Mouse (Mus musculus) lung, embryonic 15.5 days (tissue): Measurements from ENCODE around the gene Zbtb2. TPM values are rescaled to one million over a fixed set of nuclear protein-coding genes. Genes with fewer than 3 reads are reported as not detected.

Experiments used
- ATAC-seq: fragments of 200-750 bp; cut with Nextera tagmentation; 2 replicates; pipeline ENCODE4 v1.8.0; 2017; ENCODE audit warnings: moderate number of reproducible peaks, borderline replicate concordance; ENCODE audit not compliant: low FRiP score, low TSS enrichment; ENCODE audit errors: extremely low read depth
- H3K27ac ChIP-seq: fragments of 300-500 bp; sonication (generic); 2 replicates; pipeline ENCODE4 v1.5.1; 2015; ENCODE audit warnings: moderate library complexity, mild to moderate bottlenecking, inconsistent platforms
- H3K27me3 ChIP-seq: fragments of 300-500 bp; sonication (generic); 2 replicates; pipeline ENCODE4 v1.6.1; 2015; ENCODE audit warnings: inconsistent platforms
- H3K36me3 ChIP-seq: fragments of 300-500 bp; sonication (generic); 2 replicates; pipeline ENCODE4 v1.6.1; 2015; ENCODE audit warnings: inconsistent platforms
- H3K4me1 ChIP-seq: fragments of 300-500 bp; sonication (generic); 2 replicates; pipeline ENCODE4 v1.6.1; 2015; ENCODE audit warnings: inconsistent platforms
- H3K4me2 ChIP-seq: fragments of 300-500 bp; sonication (generic); 2 replicates; pipeline ENCODE4 v1.6.1; 2015; ENCODE audit warnings: inconsistent platforms, mild to moderate bottlenecking, moderate library complexity
- H3K4me3 ChIP-seq: fragments of 300-500 bp; sonication (generic); 2 replicates; pipeline ENCODE4 v1.5.1; 2015; ENCODE audit warnings: mild to moderate bottlenecking, inconsistent platforms
- H3K9ac ChIP-seq: fragments of 300-500 bp; sonication (generic); 2 replicates; pipeline ENCODE4 v1.6.1; 2015; ENCODE audit warnings: inconsistent platforms
- H3K9me3 ChIP-seq: fragments of 300-500 bp; sonication (generic); 2 replicates; pipeline ENCODE4 v1.6.1; 2016; ENCODE audit warnings: inconsistent platforms
- WGBS: fragments of 180-500 bp; shearing (Covaris S2); methylation state at CpG from one replicate; pipeline ENCODE4 v1.1.7; 2015; 5-methylcytosine and 5-hydroxymethylcytosine counted together
- polyA plus RNA-seq: library from polyadenylated mRNA; unstranded; fragments of >200 nt; fragmentation: Nextera tagmentation; extraction: Ambion mirVana; gene quantifications from 2 replicates; pipeline ENCODE4 v1.2.1, GENCODE M21; 2015

The Zbtb2 gene
- polyA plus RNA-seq, 1 experiment from 2014 or later, result 15.5 TPM

DNA sequence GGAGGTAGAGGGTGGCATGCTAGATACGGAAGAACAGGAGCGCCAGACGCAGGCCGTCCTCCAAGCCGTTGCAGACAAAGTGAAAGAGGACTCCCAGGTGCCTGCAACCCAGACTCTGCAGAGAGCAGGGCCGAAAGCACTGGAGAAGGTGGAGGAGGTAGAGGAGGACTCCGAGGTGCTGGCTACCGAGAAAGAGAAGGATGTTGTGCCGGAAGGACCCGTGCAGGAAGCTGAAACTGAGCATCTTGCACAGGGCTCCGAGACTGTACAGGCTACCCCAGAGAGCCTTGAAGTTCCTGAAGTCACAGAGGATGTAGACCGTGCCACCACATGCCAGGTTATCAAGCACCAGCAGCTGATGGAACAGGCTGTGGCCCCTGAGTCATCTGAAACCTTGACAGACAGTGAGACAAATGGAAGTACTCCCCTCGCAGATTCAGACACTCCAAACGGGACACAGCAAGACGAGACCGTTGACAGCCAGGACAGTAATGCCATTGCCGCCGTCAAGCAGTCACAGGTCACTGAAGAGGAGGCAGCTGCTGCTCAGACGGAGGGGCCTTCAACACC, 31.9 kb downstream of the Zbtb2 start:
- no peak overlapping the region for H3K4me3 ChIP-seq
- no peaks in the 10 kb centered on the region for H3K9me3 ChIP-seq
- WGBS, result 81% methylated on average over 19 of the region's 19 CpGs
- H3K4me2 ChIP-seq, result no peak overlapping the region
- H3K27ac ChIP-seq, result no peak overlapping the region
- no peaks in the 10 kb centered on the region for H3K4me1 ChIP-seq
- no peak for ATAC-seq
- peaks cover 53% of the 10 kb centered on the region for H3K36me3 ChIP-seq
- no peaks in the 10 kb centered on the region for H3K27me3 ChIP-seq
- H3K9ac ChIP-seq, result no peak overlapping the region

DNA sequence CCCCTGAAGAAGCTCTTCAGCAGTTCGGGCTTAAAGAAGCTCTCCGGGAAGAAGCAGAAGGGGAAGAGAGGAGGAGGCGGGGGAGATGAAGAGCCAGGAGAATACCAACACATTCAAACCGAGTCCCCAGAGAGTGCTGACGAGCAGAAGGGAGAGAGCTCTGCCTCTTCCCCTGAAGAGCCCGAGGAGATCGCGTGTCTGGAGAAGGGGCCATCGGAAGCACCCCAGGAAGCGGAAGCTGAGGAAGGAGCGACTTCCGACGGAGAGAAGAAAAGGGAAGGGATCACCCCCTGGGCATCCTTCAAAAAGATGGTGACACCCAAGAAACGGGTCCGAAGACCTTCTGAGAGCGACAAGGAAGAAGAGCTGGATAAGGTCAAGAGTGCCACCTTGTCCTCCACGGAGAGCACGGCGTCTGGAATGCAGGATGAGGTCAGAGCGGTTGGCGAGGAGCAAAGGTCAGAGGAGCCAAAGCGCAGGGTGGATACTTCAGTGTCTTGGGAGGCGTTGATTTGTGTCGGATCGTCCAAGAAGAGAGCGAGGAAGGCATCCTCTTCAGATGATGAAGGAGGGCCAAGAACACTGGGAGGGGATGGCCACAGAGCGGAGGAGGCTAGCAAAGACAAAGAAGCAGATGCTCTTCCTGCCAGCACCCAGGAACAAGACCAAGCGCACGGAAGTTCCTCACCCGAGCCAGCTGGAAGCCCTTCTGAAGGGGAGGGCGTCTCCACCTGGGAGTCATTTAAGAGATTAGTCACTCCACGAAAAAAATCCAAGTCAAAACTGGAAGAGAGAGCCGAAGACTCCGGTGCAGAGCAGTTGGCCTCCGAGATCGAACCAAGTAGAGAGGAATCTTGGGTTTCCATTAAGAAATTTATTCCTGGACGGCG, 33.3 kb downstream of the Zbtb2 start:
- H3K4me1 ChIP-seq, result no peaks in the 10 kb centered on the region
- no peaks in the 10 kb centered on the region for H3K9me3 ChIP-seq
- ATAC-seq, result no peak
- H3K4me3 ChIP-seq, result no peak overlapping the region
- peaks cover 47% of the 10 kb centered on the region for H3K36me3 ChIP-seq
- H3K27ac ChIP-seq, result no peak overlapping the region
- H3K9ac ChIP-seq, result no peak overlapping the region
- 77% methylated on average over 38 of the region's 38 CpGs for WGBS
- no peak overlapping the region for H3K4me2 ChIP-seq
- no peaks in the 10 kb centered on the region for H3K27me3 ChIP-seq

DNA sequence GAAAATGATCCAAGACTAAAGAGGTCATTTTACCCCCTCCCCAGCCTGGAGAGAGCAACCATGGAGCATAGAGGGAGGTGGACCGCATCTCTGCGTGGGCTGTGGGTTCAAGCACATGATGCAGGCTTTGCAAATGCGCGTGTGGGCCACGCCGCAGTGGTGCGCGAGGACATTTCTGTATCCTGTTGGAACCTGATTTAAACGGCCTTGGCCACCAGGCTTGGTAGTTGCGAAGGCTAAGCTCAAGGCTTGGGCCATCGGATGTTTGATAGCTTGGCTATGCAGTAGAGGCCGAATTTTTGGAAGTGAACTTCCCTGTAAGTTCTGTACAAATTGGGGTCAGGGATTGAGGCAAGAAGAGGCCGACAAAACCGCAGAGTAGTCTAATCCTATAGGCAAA, 40.3 kb downstream of the Zbtb2 start:
- no peak overlapping the region for H3K4me3 ChIP-seq
- no peak overlapping the region for H3K9ac ChIP-seq
- no peak overlapping the region for H3K4me2 ChIP-seq
- WGBS, result 95% methylated on average over 14 of the region's 14 CpGs
- no peaks in the 10 kb centered on the region for H3K27me3 ChIP-seq
- ATAC-seq, result no peak
- no peak overlapping the region for H3K27ac ChIP-seq
- peaks cover 10% of the 10 kb centered on the region; the same call in 1 of the 2 replicates for H3K4me1 ChIP-seq
- no peaks in the 10 kb centered on the region for H3K9me3 ChIP-seq
- H3K36me3 ChIP-seq, result no peaks in the 10 kb centered on the region

DNA sequence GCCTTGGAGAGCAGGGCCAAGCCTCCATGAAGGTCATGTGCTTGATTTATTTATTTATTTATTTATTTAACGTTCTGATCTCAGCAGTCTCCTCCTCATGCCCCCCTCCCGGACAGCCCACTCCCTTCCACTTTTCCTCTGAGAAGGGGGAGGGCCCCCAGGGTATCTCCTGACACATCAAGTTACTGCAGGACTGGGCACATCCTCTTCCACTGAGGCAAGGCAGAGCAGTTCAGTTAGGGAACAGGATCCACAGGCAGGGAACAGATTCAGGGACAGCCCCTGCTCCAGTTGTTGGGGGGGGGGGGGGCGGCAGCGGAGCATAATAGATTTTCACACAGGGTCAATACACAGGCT, 40.8 kb downstream of the Zbtb2 start:
- 56% methylated on average over 4 of the region's 4 CpGs for WGBS
- Histone ChIP-seq H3K36me3 (no peaks in the 10 kb centered on the region), H3K9ac (no peak overlapping the region), H3K4me3 (peak overlapping the region; percentile 37; the same call in 1 of the 2 replicates), H3K27me3 (no peaks in the 10 kb centered on the region), H3K9me3 (no peaks in the 10 kb centered on the region), H3K4me2 (peak overlapping the region; percentile 69; the same call in 1 of the 2 replicates), H3K27ac (no peak overlapping the region), H3K4me1 (peaks cover 10% of the 10 kb centered on the region; the same call in 1 of the 2 replicates)
- ATAC-seq, result peak; percentile 67

DNA sequence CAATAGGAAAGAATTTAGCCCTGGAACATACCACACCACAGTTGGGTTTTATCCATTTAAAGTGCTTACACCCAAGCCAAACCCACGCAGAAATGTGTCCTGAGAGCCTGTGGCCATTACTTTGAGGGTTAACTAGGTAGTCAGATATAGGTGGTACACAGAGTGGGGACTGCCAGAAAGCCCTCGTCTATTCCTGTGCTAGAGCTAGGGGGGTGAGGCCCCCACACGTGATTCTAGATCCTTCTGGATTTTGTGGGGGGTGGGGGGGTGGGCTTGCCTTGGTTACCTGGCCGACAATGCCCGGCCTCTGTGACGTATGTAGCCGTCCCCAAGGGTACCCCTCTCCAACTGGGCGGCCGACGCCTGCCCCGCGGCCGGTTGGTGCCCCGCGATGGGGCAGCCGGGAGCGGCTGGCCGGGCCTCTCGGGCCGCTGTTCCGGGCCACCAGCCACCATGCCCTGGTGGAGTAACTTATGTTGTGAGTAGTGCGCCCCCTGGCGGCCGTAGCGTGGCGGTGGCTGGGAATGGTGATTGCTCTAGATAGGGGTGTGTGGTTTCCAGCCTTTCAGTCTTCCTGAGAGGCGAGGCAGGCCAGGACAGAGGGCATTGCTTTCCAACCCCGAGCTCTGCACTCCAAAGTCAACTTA, 41.3 kb downstream of the Zbtb2 start:
- WGBS, result 5% methylated on average over 28 of the region's 28 CpGs
- ATAC-seq, result peak; percentile 88
- H3K36me3 ChIP-seq, result no peaks in the 10 kb centered on the region
- H3K4me3 ChIP-seq, result peak overlapping the region; percentile 37
- peaks cover 10% of the 10 kb centered on the region; the same call in 1 of the 2 replicates for H3K4me1 ChIP-seq
- no peaks in the 10 kb centered on the region for H3K27me3 ChIP-seq
- H3K9ac ChIP-seq, result peak overlapping the region; percentile 34; the same call in 1 of the 2 replicates
- H3K4me2 ChIP-seq, result peak overlapping the region; percentile 69
- H3K9me3 ChIP-seq, result no peaks in the 10 kb centered on the region
- H3K27ac ChIP-seq, result no peak overlapping the region

DNA sequence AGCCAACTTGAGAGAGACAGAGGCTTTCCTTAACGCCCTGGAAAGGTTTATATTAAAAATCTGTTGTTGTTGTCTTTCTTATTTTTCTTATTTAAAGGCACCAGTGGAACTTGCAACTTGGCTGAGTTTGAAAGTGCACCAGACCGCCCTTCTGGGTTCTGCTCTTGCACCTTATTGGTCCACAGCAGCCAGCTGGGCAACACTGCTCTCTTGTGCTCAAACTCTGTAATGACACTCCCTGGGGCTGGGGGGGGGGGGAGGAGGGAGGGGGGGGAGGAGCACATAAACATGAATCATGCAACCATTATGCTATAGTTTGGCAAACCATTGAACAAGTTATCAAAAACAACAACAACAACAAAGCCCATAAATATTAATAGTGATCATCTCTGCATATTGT, 46.5 kb downstream of the Zbtb2 start:
- no peaks in the 10 kb centered on the region for H3K36me3 ChIP-seq
- no peak overlapping the region for H3K4me2 ChIP-seq
- H3K9ac ChIP-seq, result no peak overlapping the region
- no peak overlapping the region for H3K4me3 ChIP-seq
- H3K27me3 ChIP-seq, result no peaks in the 10 kb centered on the region
- ATAC-seq, result 0 out of 2 replicates have a peak, but pooled peaks have one; percentile 41
- H3K9me3 ChIP-seq, result no peaks in the 10 kb centered on the region
- no peak overlapping the region for H3K27ac ChIP-seq
- H3K4me1 ChIP-seq, result peaks cover 28% of the 10 kb centered on the region
- WGBS, result 5% methylated on average over 2 of the region's 2 CpGs

DNA sequence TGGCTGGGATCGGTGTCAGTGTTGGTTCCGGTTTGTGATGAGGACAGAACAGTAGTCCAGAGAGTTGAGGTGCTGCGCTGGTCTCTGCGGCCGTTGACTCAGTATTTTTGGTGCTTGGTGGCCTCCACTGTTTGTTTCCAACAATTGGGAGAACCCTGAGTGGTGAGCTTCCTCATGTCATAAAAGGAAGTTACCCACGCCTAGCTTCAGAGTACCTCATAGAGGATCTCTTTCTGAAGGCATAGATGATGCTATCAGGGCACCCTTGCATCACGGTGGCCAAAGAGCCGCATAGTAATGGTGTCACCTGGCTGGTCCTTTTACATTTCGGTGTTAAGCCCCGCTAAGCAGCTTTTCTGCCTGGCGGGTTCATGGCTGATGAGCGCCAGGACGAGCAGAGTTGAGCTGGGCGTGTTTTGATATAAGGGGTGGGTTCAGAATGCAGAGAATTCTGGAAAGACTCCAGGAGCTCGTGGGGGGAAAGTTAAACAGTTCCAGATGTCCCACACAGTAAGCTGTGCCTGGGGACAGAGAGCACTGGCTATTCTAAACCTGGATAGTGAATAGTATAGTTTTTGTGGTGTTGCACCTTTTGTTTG, 48.9 kb downstream of the Zbtb2 start:
- Histone ChIP-seq H3K4me1 (peaks cover 32% of the 10 kb centered on the region), H3K27ac (peak overlapping the region; percentile 59; the same call in 1 of the 2 replicates), H3K9ac (peak overlapping the region; percentile 16; the same call in 1 of the 2 replicates), H3K36me3 (no peaks in the 10 kb centered on the region), H3K9me3 (no peaks in the 10 kb centered on the region), H3K4me2 (peak overlapping the region; percentile 51), H3K4me3 (peak overlapping the region; percentile 31), H3K27me3 (no peaks in the 10 kb centered on the region)
- WGBS, result 31% methylated on average over 15 of the region's 15 CpGs
- ATAC-seq, result peak; percentile 65; the same call in 1 of the 2 replicates

DNA sequence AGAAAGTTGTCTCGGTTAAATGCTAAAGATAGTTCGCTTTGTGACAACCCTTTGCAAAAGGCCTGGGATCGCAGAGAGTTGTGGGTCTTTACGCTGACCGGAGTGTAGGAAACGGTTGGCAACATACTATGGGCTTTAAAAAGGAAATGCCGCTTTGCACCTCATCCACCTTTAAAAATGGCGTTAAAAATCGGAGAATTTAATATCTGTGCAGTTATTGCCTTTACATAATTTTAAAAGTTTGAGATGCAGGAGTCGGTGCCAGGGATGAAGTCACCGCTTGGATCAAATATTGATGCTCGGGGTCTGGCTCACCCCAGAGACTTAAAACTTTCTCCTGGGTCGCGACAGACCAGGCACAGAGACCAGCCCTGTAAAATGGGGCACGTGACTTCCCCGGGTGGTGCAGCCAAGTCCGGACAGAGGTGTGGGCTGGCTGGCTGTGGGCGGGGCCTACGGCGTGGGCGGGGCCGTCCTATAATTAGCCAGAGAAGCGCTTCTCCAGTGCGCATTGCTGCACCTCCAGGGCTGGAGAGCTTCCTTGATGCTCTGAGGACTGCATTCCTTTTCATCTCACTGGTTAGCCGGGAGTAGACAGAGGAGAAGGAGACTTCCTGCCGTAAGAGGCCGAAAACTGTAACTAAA, 53.7 kb downstream of the Zbtb2 start:
- 4% methylated on average over 27 of the region's 27 CpGs for WGBS
- peak overlapping the region; percentile 64 for H3K4me2 ChIP-seq

DNA sequence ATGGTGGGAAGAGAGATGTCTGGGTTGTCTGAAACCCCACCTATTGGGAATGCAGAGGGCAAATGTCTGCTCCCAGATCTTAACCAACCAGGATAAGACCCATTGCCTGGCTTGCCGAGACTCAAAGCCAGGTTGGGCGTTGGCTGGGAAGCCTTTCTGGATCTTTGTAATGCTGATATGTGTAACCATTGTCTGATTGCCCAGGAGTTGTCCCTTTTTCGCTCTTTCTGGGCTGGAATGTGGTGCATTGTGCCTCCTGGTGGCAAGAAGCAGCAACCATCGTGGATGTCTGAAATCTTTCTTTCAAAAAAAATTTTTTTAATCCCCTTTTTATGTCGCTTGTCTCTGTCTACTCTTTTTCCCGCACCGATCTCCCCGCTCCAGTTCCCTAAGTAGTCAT, 54.6 kb downstream of the Zbtb2 start:
- 16% methylated on average over 8 of the region's 8 CpGs for WGBS
- no peak for ATAC-seq
- Histone ChIP-seq H3K4me1 (peaks cover 25% of the 10 kb centered on the region), H3K27me3 (no peaks in the 10 kb centered on the region), H3K9ac (0 out of 2 replicates have a peak overlapping the region, but pooled peaks have one; percentile 51), H3K4me2 (peak overlapping the region; percentile 64), H3K36me3 (no peaks in the 10 kb centered on the region), H3K4me3 (no peak overlapping the region), H3K9me3 (no peaks in the 10 kb centered on the region), H3K27ac (0 out of 2 replicates have a peak overlapping the region, but pooled peaks have one; percentile 16)

More for the DNA sequence above, 53.7 kb downstream of the Zbtb2 start:
- peak overlapping the region; percentile 51 for H3K9ac ChIP-seq
- no peaks in the 10 kb centered on the region for H3K9me3 ChIP-seq
- no peaks in the 10 kb centered on the region for H3K27me3 ChIP-seq
- ATAC-seq, result peak; percentile 93
- H3K27ac ChIP-seq, result peak overlapping the region; percentile 62
- peaks cover 34% of the 10 kb centered on the region for H3K4me1 ChIP-seq
- H3K4me3 ChIP-seq, result peak overlapping the region; percentile 55
- no peaks in the 10 kb centered on the region for H3K36me3 ChIP-seq

DNA sequence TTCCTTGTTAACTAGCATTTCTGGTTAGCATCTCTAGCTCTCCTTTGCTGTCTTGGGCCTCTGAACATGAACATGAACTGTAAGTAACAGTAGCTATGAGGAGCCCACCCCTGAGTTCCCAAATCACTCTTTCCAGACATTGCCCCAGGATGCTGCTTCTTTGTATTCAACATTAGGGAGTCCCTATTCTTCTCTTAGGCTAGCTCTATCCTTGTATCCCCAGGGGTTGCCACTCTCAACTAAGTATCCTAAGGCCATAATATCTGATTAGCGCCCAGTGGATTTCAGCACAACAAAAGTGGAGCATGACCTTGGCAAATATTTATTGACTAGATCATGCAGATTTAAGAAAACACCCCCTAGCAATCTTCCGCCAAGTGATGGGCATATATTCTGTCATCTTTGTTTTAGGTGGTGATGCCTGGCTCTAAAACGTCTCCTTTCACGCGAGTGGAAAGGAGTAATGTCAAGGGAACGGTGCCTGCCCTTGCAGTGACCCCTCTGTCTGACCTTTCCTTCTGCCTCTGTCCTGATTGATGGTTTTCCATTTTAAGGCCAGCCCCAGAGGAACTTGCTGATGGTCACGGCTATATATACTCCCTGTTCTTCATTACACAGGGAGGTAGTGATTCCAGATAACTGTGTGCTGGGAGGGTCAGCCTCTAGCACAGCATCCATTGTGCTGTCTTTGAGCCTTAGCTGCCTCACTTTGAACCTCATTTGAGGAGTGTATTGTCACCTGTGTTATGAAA, 55.5 kb downstream of the Zbtb2 start:
- Histone ChIP-seq H3K27me3 (no peaks in the 10 kb centered on the region), H3K27ac (no peak overlapping the region), H3K36me3 (no peaks in the 10 kb centered on the region), H3K4me3 (no peak overlapping the region), H3K4me2 (no peak overlapping the region), H3K4me1 (peaks cover 25% of the 10 kb centered on the region), H3K9me3 (no peaks in the 10 kb centered on the region), H3K9ac (no peak overlapping the region)
- WGBS, result 62% methylated on average over 7 of the region's 7 CpGs
- no peak for ATAC-seq
